Mouse (Mus musculus) CH12.LX (cell line): ENCODE results near the gene Wdr61.

Source experiments
- CTCF ChIP-seq, 2 experiments: IDR thresholded peaks in 1 of 2; conservative IDR thresholded peaks in 1 of 2; 2 replicates each; pipeline ENCODE4 v1.5.1; 2011 to 2012; ENCODE audit warnings: low read depth in 2 of 2, low read length in 2 of 2, improper control_type of control experiment in 1 of 2, inconsistent platforms in 1 of 2, mild to moderate bottlenecking in 1 of 2, moderate library complexity in 1 of 2
- GABPA ChIP-seq: IDR thresholded peaks from 2 replicates; pipeline ENCODE4 v1.6.1; 2012; ENCODE audit warnings: low read depth, low read length, improper control_type of control experiment, inconsistent platforms; ENCODE audit not compliant: insufficient replicate concordance
- HCFC1 ChIP-seq: IDR thresholded peaks from 2 replicates; pipeline ENCODE4 v1.6.1; 2012; ENCODE audit warnings: low read depth, mild to moderate bottlenecking, inconsistent platforms, low read length, improper control_type of control experiment
- NELFE ChIP-seq: IDR thresholded peaks from 2 replicates; pipeline ENCODE4 v1.6.1; 2011; ENCODE audit warnings: low read depth, low read length, improper control_type of control experiment
- NRF1 ChIP-seq: IDR thresholded peaks from 2 replicates; pipeline ENCODE4 v1.6.1; 2014; ENCODE audit warnings: low read depth, mild to moderate bottlenecking, inconsistent platforms, low read length, improper control_type of control experiment, moderate library complexity
- POLR2A ChIP-seq: IDR thresholded peaks from 2 replicates; pipeline ENCODE4 v1.6.1; 2011; ENCODE audit warnings: low read depth, mild to moderate bottlenecking, improper control_type of control experiment, low read length

- TF ChIP-seq NRF1 (no peak), POLR2A (no peak), HCFC1 (no peak), GABPA (no peak), NELFE (no peak), CTCF (conservative IDR thresholded peaks at IDR 0.05 in 1 of 2, IDR thresholded peaks at IDR 0.05 in 1 of 2; ENCODE audit: low read depth in 2 of 2, low read length in 2 of 2) (no peak)
These were observed 46.8 kb downstream of the Wdr61 start for GRCm38 (mm10) chr9:54687246-54688236.
